Mouse (Mus musculus) thymus, postnatal 36 days (tissue): ENCODE data around the gene Ret.

Experiments
- DNase-seq, 2 experiments: peaks; one replicate each; pipeline ENCODE4 v3.0.0; 2022; ENCODE audit warnings: mixed read lengths in 2 of 2

Gene Ret

GRCm38 (mm10) chr6:118173251-118173974 is 24.1 kb downstream of the Ret start:
- DNase-seq, result no peak

GRCm38 (mm10) chr6:118171386-118171785 is 26.1 kb downstream of the Ret start:
- DNase-seq, result no peak

GRCm38 (mm10) chr6:118168106-118168505 is 29.4 kb downstream of the Ret start:
- DNase-seq, result no peak

- peak; percentile 54 to 72 for DNase-seq
Measured at GRCm38 (mm10) chr6:118167013-118167412, 30.5 kb downstream of the Ret start.

DNA sequence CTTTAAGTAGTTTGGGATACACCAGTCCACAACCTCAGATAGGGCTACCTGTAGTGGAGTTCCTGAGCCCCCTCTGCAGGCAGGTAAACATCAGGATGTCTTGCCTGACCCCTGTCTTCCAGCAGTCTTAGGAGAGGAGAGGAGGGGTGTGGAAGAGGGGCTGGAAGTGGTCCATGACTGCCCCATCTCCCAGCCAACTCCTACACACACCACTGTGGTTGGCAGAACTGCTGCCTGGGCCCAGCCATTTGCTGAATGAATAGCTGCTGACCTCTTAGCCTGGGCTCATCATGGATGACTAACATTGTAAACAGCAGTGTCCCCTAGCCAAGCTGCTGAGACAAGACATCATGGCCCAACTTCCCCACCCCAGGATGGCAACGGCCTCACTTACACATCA is 32.0 kb downstream of the Ret start:
- no peak for DNase-seq

- no peak for DNase-seq
Measured at GRCm38 (mm10) chr6:118164691-118165090, 32.8 kb downstream of the Ret start.

DNA sequence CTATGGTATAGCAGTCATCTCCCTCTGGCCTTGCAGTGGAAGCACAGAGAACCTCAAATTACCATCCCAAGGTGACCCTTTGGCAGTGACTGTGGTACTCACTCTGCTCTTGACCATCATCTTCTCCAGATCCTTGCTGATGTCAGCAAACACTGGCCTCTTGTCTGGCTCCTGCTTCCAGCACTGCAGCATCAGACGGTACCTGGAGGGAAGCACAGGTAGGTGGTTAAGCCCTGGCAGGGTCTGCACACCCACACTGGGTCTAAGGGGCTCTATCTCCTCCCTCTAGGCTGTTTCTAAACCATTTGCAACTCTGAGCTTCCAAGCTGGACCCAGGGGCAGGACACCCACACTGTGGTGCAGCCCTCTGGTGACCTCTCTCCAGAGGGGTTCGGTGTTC is 34.4 kb downstream of the Ret start:
- DNase-seq, result no peak

DNA sequence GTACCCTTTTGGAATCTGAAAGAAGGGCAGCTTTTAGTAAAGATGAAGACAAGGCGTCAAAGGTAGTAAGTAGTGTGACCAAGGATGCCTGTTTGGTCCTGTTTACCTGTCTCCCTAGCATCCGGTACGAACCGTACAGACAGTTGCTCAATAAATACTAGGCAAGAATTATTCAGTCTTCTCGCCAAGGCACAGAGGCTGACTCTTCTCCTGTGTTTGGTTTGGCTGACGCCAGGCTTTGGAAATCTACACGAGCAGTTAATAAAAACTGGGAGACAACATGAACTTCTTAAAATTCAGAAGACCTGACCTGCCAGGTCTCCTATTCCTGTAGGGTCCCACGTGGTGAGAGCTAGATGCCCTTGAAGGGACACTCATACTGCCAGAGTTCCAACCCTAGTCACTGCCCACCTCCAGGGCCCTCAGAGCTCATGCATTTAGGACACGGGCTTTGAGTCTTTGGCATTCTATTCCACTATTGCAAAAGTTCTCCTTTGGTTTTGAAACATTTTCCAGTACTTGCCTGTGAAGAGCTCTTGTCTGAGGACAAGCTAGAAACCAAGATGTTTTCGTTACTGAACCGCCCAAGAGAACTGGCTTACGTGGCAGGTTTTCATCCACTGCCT is 34.9 kb downstream of the Ret start:
- no peak for DNase-seq

DNA sequence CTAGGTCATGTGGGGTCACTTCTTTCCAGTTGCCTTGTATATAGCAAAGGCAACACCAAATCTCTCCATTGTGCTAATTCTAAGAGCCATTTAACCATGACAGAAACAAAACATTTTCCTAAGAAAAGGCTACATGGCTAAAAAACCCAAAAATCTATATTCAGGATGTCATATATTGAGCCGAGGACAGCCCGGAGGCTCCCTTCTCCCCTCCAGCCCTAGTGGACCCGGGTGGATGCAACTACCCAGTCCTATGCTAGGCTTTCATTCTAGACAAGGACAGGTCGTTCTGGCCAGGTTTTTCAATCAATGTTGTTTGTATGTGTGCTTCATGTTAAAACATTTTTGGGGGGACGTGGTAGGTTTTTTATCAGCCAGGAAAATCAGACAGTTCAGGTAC is 44.4 kb downstream of the Ret start:
- DNase-seq, result no peak

DNA sequence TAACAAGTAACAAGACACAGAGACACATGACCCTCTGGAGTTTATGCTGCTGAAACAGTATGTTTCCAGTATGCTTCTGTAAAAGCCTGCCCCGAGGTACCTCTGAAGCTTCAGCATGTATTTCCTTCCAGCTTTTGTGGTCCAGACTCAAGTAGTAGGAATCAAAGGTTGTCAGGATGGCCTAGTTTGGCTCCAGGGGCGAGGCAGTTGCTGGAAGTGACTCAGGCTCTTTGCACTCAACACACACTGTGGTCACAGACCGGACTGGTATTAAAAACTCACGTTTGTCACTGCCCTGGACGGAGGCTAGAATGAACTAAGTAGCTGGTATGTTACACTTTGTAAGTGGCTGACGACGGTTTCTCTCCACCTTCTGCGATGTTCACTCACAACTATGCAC is 46.5 kb downstream of the Ret start:
- DNase-seq, result no peak

DNA sequence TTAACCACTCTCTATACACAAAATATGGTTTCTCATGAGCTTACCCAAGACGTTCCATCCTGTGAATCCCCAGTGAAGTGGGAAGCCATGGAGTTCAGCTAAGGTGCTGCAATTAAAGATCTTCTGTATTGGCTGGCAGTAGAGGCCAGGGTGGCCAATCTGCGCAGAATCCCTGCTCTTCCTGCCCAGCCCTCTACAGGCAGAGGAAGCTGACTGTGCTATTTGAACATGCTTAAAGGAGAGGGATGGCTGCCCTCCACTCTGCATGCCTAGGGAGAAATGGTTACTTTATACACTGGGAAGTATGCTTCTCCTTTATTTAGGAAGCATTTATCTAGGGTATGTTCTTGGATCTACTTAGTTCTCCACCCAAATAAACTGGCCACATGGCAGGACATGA is 47.0 kb downstream of the Ret start:
- no peak for DNase-seq

DNA sequence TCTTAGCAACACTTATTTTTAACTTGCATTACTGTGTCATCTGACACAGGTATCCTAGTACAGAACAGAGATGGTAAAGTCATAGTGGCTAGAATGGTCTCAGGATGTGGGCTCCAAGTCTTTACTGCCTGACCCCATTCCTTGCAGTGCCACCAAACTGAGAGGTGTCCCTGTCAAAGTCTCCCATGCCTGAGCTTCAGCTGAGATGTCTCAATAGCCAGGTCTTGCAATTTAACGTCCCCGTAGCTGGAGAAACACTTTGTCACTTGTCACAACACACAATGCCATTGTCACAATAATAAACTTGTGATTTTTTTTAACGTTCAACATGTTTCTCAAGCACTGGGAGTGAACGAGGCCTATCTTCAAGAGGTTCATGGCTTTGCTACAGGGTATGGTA is 47.4 kb downstream of the Ret start:
- no peak for DNase-seq

DNA sequence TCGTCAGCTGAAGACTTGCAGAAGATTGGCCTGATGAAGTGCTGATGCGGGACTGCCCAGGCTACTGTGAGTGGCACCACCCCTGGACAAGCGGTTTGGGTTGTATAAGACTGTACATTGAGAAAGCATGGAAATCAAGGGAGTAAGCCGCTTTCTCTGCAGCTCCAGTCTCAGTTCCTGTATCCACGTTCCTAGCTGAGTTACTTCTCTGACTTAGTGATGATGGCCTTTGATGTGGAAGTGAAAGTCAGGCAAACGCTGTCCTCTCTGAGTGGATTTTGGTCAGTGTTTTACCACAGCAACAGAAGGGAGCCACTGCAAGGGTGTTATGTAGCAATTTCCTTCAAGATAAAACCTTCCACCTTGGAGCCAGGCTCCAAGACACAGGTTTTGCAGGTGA is 56.6 kb downstream of the Ret start:
- no peak for DNase-seq

DNA sequence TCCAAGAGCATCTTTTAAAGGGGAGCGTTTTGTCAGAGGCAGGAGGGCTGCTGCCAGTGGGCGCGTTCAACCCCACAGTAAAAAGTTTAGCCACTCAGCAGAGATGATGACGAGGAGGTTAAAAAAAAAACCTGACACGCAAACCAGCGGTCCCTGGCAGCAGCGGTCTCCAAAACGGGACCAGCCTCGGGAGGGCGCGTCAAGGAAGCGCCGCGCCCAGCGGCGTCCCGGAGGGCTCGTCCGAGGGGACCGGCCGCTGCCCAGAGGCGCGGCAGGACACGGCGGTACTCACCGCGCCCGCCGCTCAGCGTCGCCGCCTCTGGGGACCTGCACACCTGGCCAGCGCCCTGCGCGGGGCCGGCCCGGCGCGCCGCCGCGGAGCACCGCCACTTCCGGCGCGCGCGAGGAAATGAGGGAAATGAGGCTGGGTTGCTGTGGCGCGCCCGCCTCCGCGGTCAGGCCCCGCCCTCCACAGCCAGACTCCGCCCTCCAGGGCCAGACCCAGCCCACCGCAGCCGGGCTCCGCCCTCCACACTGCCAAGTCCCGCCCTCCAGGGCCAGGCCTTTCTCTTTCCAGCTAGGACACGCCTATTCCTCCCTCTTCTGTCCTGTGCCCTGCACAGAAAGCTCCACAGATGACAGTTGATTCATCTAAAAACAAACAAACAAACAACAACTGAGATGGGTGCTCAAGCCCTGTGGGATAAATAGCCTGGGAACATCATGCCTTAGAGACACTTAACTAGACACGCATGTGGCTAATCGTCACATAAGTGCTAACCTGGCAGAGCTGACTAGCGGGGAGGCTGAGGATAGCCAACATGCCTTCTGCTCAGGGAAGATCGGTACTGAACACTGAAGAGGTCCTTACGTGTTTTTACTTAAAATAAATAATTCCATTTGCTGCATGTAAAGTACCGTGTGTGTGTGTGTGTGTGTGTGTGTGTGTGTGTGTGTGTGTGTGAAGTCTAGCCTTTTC is 58.5 kb downstream of the Ret start, which contains the start of gene Csgalnact2:
Gene Csgalnact2 (minus strand): TSS at position 410 of the 979 bp plus-strand sequence.
- peak; percentile 90 to 93 for DNase-seq

GRCm38 (mm10) chr6:118137148-118137547 is 60.4 kb downstream of the Ret start:
- DNase-seq, result no peak

DNA sequence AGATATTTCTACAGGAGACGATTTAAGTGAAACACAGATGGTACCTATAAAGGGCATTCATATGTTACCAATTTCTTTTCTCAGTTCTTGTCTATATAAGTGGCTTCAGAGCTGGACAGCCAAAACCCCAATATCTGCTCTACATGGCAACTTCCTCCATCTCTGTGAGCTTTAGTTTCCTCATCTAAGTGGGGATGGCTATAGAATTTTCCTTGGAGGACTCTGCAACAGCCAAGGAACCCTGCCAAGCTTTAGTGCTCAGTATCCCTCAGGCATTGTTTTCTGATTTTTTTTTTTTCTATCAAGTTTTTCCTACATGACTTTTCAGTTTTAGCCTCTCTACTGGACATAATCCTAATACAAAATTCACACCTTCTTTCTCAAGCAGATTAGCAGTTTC is 63.1 kb downstream of the Ret start:
- no peak for DNase-seq

- DNase-seq, result no peak
Measured at GRCm38 (mm10) chr6:118130022-118130421, 67.5 kb downstream of the Ret start.

DNA sequence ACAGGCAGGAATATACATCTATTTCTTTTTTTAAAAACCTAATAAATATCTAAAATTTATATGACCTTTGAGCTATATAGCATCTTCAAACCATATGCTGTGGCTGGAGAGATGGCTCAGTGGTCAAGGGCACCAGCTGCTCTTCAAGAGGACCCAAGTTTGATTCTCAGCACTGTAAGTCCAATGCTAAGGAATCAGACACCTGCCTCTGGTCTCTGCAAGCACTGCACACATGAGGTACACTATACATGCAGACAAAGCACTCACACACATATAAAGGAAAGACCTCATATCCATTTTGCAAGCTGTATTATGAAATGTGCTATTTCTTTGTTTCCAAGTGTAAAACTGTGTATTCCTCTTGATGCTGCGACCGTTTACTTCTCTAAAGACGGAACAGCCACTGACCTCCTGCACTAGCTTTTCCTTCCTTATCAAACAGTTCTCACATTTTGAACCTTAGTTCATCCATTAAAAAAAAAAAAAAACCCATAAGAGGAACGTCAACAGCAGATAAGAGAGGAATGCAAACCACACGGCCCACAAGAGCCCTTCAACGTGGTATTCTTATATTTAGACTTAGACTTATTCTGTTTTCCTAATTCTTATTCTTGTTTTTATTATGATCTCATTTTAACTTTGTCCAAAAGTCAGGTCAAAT is 69.6 kb downstream of the Ret start:
- DNase-seq, result no peak

DNA sequence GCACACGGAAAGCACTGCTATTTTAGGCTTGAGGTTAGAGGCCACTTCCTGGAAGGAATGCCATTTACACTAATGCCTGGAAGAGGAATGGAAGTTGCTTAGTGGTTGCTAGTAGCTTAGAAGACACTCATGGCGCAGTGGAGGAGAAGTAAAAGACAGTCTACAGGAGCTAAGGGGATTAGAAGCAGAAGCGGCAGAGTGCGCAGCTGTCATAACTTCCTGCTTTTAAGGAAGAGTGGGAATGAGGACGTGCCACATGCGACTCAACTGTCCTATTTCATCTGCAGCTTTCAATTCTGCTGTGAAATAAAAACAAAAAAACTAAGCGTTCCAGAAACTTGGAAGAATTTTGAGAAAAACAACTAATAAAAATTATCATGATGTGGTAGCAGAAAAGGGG is 70.3 kb downstream of the Ret start:
- DNase-seq, result no peak

DNA sequence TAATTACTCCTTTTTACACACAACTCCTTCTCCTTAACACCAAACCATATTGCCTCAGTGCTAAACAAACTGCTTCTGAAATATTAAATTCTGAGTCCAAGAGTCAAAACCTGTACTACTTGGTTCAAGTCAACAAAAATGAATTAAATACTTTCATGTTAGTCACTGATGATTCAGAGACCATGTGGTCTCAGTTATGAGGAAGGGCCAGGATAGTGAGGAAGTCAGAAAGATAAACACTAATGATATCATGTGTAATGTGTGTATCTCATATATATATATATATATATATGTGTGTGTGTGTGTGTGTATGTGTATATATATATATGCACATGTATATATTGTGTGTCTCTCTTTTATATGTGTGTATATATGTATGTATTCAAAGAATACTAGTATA is 70.9 kb downstream of the Ret start:
- DNase-seq, result no peak

- DNase-seq, result no peak
Measured at GRCm38 (mm10) chr6:118122767-118123166, 74.8 kb downstream of the Ret start.

GRCm38 (mm10) chr6:118111810-118112209 is 85.7 kb downstream of the Ret start:
- DNase-seq, result no peak
